Mouse (Mus musculus): ENCODE measurements at regions not wholly inside any gene's neighbourhood (a gene's known extent, or its start where the extent isn't known, plus 50 kb on each side); places are given as distances from the start of the nearest gene placed in this dataset.

GRCm38 (mm10) chr15:59231703-59232102 lies 342.6 kb downstream of the Gm49356 start:
- WGBS = 86% methylated on average over 1 of the region's 1 CpGs
- no peak for DNase-seq (ENCODE audit: extremely low spot score, low spot score)
- peaks cover 4% of the 10 kb centered on the region; the same call in 1 of the 2 replicates for H3K9me3 ChIP-seq
- no peaks in the 10 kb centered on the region for H3K4me1 ChIP-seq
- H3K27me3 ChIP-seq (ENCODE audit: poor library complexity, severe bottlenecking) = no peaks in the 10 kb centered on the region
- H3K36me3 ChIP-seq (replicated peaks) = no peaks in the 10 kb centered on the region
- H3K4me3 ChIP-seq = no peak overlapping the region
- no peak overlapping the region for H3K27ac ChIP-seq

GRCm38 (mm10) chr15:59232290-59232689 lies 343.2 kb downstream of the Gm49356 start:
- H3K27me3 ChIP-seq (ENCODE audit: poor library complexity, severe bottlenecking) = no peaks in the 10 kb centered on the region
- no peak overlapping the region for H3K27ac ChIP-seq
- H3K4me3 ChIP-seq = no peak overlapping the region
- 87% methylated on average over 5 of the region's 5 CpGs for WGBS
- no peak for DNase-seq (ENCODE audit: extremely low spot score, low spot score)
- H3K36me3 ChIP-seq (replicated peaks) = no peaks in the 10 kb centered on the region
- H3K9me3 ChIP-seq = peaks cover 4% of the 10 kb centered on the region; the same call in 1 of the 2 replicates
- no peaks in the 10 kb centered on the region for H3K4me1 ChIP-seq

- Histone ChIP-seq H3K27ac (no peak overlapping the region), H3K4me3 (no peak overlapping the region), H3K9me3 (peaks cover under 1% of the 10 kb centered on the region; the same call in 1 of the 2 replicates), H3K27me3 (ENCODE audit: poor library complexity, severe bottlenecking) (no peaks in the 10 kb centered on the region), H3K4me1 (no peaks in the 10 kb centered on the region), H3K36me3 (replicated peaks) (no peaks in the 10 kb centered on the region)
- no peak for DNase-seq (ENCODE audit: extremely low spot score, low spot score)
- 83% methylated on average over 6 of the region's 6 CpGs for WGBS
Measured at GRCm38 (mm10) chr15:59237446-59238161, 348.5 kb downstream of the Gm49356 start.

GRCm38 (mm10) chr15:59241752-59242151 lies 352.7 kb downstream of the Gm49356 start:
- Histone ChIP-seq H3K27me3 (ENCODE audit: poor library complexity, severe bottlenecking) (no peaks in the 10 kb centered on the region), H3K9me3 (no peaks in the 10 kb centered on the region), H3K4me1 (no peaks in the 10 kb centered on the region), H3K36me3 (replicated peaks) (no peaks in the 10 kb centered on the region), H3K27ac (no peak overlapping the region), H3K4me3 (no peak overlapping the region)
- 90% methylated on average over 7 of the region's 7 CpGs for WGBS
- DNase-seq (ENCODE audit: extremely low spot score, low spot score) = no peak

- H3K27me3 ChIP-seq (ENCODE audit: poor library complexity, severe bottlenecking) = no peaks in the 10 kb centered on the region
- H3K36me3 ChIP-seq (replicated peaks) = no peaks in the 10 kb centered on the region
- H3K4me1 ChIP-seq = peaks cover 19% of the 10 kb centered on the region
- H3K9me3 ChIP-seq = no peaks in the 10 kb centered on the region
- H3K27ac ChIP-seq = no peak overlapping the region; the same call in 1 of the 2 replicates
- WGBS = 82% methylated on average over 4 of the region's 4 CpGs
- no peak overlapping the region for H3K4me3 ChIP-seq
- no peak for DNase-seq (ENCODE audit: extremely low spot score, low spot score)
Measured at GRCm38 (mm10) chr15:59245927-59246649, 357.0 kb downstream of the Gm49356 start.

GRCm38 (mm10) chr15:59248477-59249260 lies 359.6 kb downstream of the Gm49356 start:
- Histone ChIP-seq H3K36me3 (replicated peaks) (no peaks in the 10 kb centered on the region), H3K27me3 (ENCODE audit: poor library complexity, severe bottlenecking) (no peaks in the 10 kb centered on the region), H3K9me3 (no peaks in the 10 kb centered on the region), H3K4me3 (no peak overlapping the region), H3K4me1 (peaks cover 19% of the 10 kb centered on the region), H3K27ac (no peak overlapping the region)
- 70% methylated on average over 12 of the region's 12 CpGs for WGBS
- DNase-seq (ENCODE audit: extremely low spot score, low spot score) = no peak

- H3K9me3 ChIP-seq = no peaks in the 10 kb centered on the region
- H3K4me3 ChIP-seq = no peak overlapping the region
- H3K4me1 ChIP-seq = 0 out of 2 replicates have a peak, but pooled peaks cover 4% of the 10 kb centered on the region
- no peaks in the 10 kb centered on the region for H3K27me3 ChIP-seq (ENCODE audit: poor library complexity, severe bottlenecking)
- no peak for DNase-seq (ENCODE audit: extremely low spot score, low spot score)
- H3K27ac ChIP-seq = no peak overlapping the region
- WGBS = 81% methylated on average over 1 of the region's 1 CpGs
- no peaks in the 10 kb centered on the region for H3K36me3 ChIP-seq (replicated peaks)
Measured at GRCm38 (mm10) chr15:59261380-59261779, 372.3 kb downstream of the Gm49356 start.

- WGBS = 89% methylated on average over 2 of the region's 2 CpGs
Measured at GRCm38 (mm10) chr15:59262380-59262779, 373.3 kb downstream of the Gm49356 start.

GRCm38 (mm10) chr15:59263433-59264328 lies 374.6 kb downstream of the Gm49356 start:
- Histone ChIP-seq H3K27me3 (ENCODE audit: poor library complexity, severe bottlenecking) (no peaks in the 10 kb centered on the region), H3K9me3 (no peaks in the 10 kb centered on the region), H3K36me3 (replicated peaks) (no peaks in the 10 kb centered on the region), H3K4me3 (no peak overlapping the region), H3K4me1 (0 out of 2 replicates have a peak, but pooled peaks cover 4% of the 10 kb centered on the region), H3K27ac (no peak overlapping the region)
- no peak for DNase-seq (ENCODE audit: extremely low spot score, low spot score)
- WGBS = 75% methylated on average over 13 of the region's 13 CpGs

More at GRCm38 (mm10) chr15:59262380-59262779, 373.3 kb downstream of the Gm49356 start:
- no peak overlapping the region for H3K27ac ChIP-seq
- no peak for DNase-seq (ENCODE audit: extremely low spot score, low spot score)
- H3K9me3 ChIP-seq = no peaks in the 10 kb centered on the region
- no peak overlapping the region for H3K4me3 ChIP-seq
- no peaks in the 10 kb centered on the region for H3K27me3 ChIP-seq (ENCODE audit: poor library complexity, severe bottlenecking)
- 0 out of 2 replicates have a peak, but pooled peaks cover 4% of the 10 kb centered on the region for H3K4me1 ChIP-seq
- no peaks in the 10 kb centered on the region for H3K36me3 ChIP-seq (replicated peaks)

All from forebrain, embryonic 10.5 days (tissue).